Mouse (Mus musculus): ENCODE data around the gene Ropn1. TPM values are rescaled to one million over a fixed set of nuclear protein-coding genes. Genes with fewer than 3 reads are reported as not detected.
A peak's percentile ranks its signal among the peaks of the same experiment; 100 is the strongest.

The Ropn1 gene
- polyA plus RNA-seq (2012; fragmentation: generic; extraction: Trizol), result not detected
- long read RNA-seq, experiment 1, result 0 reads
- long read RNA-seq, experiment 2, result 0 reads

DNA sequence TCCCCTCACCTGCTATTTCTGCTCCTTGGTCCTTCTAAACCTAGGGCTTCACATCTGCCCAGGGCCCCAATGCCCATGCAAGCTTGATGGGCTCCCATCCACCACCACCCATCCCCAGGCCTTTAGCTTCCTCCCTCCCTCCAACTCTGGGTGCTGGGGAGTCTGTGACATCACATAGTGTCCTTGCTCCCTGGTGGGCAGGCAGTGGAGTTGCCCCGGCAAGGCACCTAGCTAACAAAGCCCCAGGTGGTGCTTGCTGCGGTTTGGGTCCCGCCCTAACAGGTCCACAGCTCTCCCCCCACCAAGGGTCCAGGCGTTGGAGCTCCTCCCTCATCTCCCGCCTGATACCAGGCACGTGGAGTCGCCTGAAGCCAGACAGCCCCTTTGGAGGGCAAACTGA is at the start of gene Ropn1:
Gene Ropn1 (plus strand): TSS at position 301 of the 400 bp plus-strand sequence.
- no peaks in the 10 kb centered on the region for H3K79me3 ChIP-seq (ENCODE audit: low read depth)
- no peak within 1 kb of the TSS for H3K4me3 ChIP-seq (ENCODE audit: insufficient read depth, poor library complexity, severe bottlenecking)
- TF ChIP-seq CTCF (IDR thresholded peaks at IDR 0.05; ENCODE audit: control insufficient read depth, insufficient read depth, insufficient read length) (no peak), MYOD1 (IDR thresholded peaks at IDR 0.05; ENCODE audit: control insufficient read depth, insufficient read length, low read depth) (no peak), USF1 (IDR thresholded peaks at IDR 0.05; ENCODE audit: low read depth) (no peak), FOSL1 (IDR thresholded peaks at IDR 0.05; ENCODE audit: insufficient read depth, low read length, poor library complexity, severe bottlenecking) (no peak), CEBPB (IDR thresholded peaks at IDR 0.05; ENCODE audit: low read depth) (no peak), MAX (IDR thresholded peaks at IDR 0.05) (no peak), MYOG (IDR thresholded peaks at IDR 0.05; ENCODE audit: control insufficient read depth, extremely low read depth, insufficient read length) (no peak)
- H3ac ChIP-seq (ENCODE audit: control insufficient read depth, insufficient read length, low read depth), result no peak within 1 kb of the TSS
- H3K27me3 ChIP-seq (ENCODE audit: control insufficient read depth, insufficient read depth, insufficient read length), result peaks cover 3% of the 10 kb centered on the region
- no peaks in the 10 kb centered on the region for H3K79me2 ChIP-seq (ENCODE audit: control insufficient read depth, insufficient read depth)
- H3K36me3 ChIP-seq (ENCODE audit: control insufficient read depth, insufficient read depth), result no peaks in the 10 kb centered on the region

DNA sequence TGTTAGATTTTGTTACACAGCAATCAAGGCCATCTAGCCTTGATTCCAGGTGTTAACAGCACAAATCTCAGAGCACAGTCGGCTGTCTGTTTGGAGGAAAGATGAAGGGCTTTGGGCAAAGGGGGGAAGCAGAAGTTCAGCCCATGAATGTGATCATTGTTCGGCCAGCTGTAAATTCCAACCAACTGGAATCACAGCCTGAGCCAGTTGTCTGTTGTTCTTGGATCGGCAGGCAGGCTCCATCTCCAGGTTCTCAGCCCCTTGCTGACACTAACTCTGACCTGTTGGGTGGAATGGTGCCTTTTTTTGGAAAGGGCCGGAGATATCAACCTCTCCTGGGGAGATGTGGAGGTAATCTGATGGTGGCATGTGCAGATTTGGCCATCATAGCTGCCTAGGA is 47.8 kb upstream of the Ropn1 start:
- no peaks in the 10 kb centered on the region for H3K79me2 ChIP-seq (ENCODE audit: control insufficient read depth, insufficient read depth)
- H3K36me3 ChIP-seq (ENCODE audit: control insufficient read depth, insufficient read depth), result no peaks in the 10 kb centered on the region
- no peak for TF ChIP-seq MAX (IDR thresholded peaks at IDR 0.05)
- no peak for TF ChIP-seq MYOD1 (IDR thresholded peaks at IDR 0.05; ENCODE audit: control insufficient read depth, insufficient read length, low read depth)
- no peak for TF ChIP-seq USF1 (IDR thresholded peaks at IDR 0.05; ENCODE audit: low read depth)
- no peak for TF ChIP-seq CTCF (IDR thresholded peaks at IDR 0.05; ENCODE audit: control insufficient read depth, insufficient read depth, insufficient read length)
- TF ChIP-seq CEBPB (IDR thresholded peaks at IDR 0.05; ENCODE audit: low read depth), result no peak
- TF ChIP-seq MYOG (IDR thresholded peaks at IDR 0.05; ENCODE audit: control insufficient read depth, extremely low read depth, insufficient read length), result no peak
- no peak for TF ChIP-seq FOSL1 (IDR thresholded peaks at IDR 0.05; ENCODE audit: insufficient read depth, low read length, poor library complexity, severe bottlenecking)
- no peak overlapping the region for H3K4me3 ChIP-seq (ENCODE audit: insufficient read depth, poor library complexity, severe bottlenecking)
- H3K27me3 ChIP-seq (ENCODE audit: control insufficient read depth, insufficient read depth, insufficient read length), result no peaks in the 10 kb centered on the region
- H3K79me3 ChIP-seq (ENCODE audit: low read depth), result no peaks in the 10 kb centered on the region
- H3ac ChIP-seq (ENCODE audit: control insufficient read depth, insufficient read length, low read depth), result no peak overlapping the region

DNA sequence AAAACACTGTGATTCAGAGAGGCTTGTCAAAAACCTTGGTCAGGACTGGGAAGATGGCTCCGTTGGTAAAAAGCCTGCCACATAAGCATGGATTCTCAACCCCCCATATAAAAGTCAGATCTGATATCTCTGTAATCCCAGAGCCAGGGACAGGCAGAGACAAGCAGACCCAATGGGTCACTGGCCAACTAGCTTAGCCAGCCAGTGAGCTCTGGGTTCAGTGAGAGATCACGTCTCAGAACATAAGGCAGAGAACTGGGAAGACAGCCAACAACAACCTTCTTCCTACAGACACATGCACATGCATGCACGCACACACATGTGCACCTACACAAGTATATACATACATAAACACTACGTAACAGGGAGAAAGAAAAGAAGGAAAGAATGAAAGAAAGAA is 46.6 kb upstream of the Ropn1 start:
- H3K27me3 ChIP-seq (ENCODE audit: control insufficient read depth, insufficient read depth, insufficient read length), result no peaks in the 10 kb centered on the region
- no peak for TF ChIP-seq CTCF (IDR thresholded peaks at IDR 0.05; ENCODE audit: control insufficient read depth, insufficient read depth, insufficient read length)
- H3K36me3 ChIP-seq (ENCODE audit: control insufficient read depth, insufficient read depth), result no peaks in the 10 kb centered on the region
- no peak overlapping the region for H3ac ChIP-seq (ENCODE audit: control insufficient read depth, insufficient read length, low read depth)
- H3K4me3 ChIP-seq (ENCODE audit: insufficient read depth, poor library complexity, severe bottlenecking), result no peak overlapping the region
- no peaks in the 10 kb centered on the region for H3K79me2 ChIP-seq (ENCODE audit: control insufficient read depth, insufficient read depth)
- H3K79me3 ChIP-seq (ENCODE audit: low read depth), result no peaks in the 10 kb centered on the region

DNA sequence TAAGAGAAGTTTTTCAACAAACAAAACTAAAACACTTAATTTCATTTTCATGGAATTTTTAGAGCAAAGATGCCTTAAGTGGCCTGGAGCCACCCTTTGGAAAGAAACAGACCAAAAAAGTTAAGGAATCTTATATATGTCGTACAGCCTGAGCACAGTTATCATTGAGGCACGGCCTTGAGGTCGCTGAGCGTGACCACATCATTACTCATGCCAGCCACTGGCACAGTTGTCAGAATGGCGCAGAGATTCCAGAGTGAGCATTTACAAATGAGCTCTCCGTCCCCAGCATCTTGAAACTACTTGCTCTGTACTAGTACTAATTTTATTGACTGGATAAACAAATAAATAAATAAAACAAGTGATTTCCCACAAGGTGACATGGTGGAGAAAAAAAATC is 45.9 kb upstream of the Ropn1 start:
- no peaks in the 10 kb centered on the region for H3K27me3 ChIP-seq (ENCODE audit: control insufficient read depth, insufficient read depth, insufficient read length)
- no peak overlapping the region for H3ac ChIP-seq (ENCODE audit: control insufficient read depth, insufficient read length, low read depth)
- no peaks in the 10 kb centered on the region for H3K36me3 ChIP-seq (ENCODE audit: control insufficient read depth, insufficient read depth)
- H3K79me3 ChIP-seq (ENCODE audit: low read depth), result no peaks in the 10 kb centered on the region
- H3K79me2 ChIP-seq (ENCODE audit: control insufficient read depth, insufficient read depth), result no peaks in the 10 kb centered on the region
- TF ChIP-seq CTCF (IDR thresholded peaks at IDR 0.05; ENCODE audit: control insufficient read depth, insufficient read depth, insufficient read length) (no peak), FOSL1 (IDR thresholded peaks at IDR 0.05; ENCODE audit: insufficient read depth, low read length, poor library complexity, severe bottlenecking) (peak; percentile 76), USF1 (IDR thresholded peaks at IDR 0.05; ENCODE audit: low read depth) (no peak), MYOG (IDR thresholded peaks at IDR 0.05; ENCODE audit: control insufficient read depth, extremely low read depth, insufficient read length) (no peak), MAX (IDR thresholded peaks at IDR 0.05) (peak; percentile 56), MYOD1 (IDR thresholded peaks at IDR 0.05; ENCODE audit: control insufficient read depth, insufficient read length, low read depth) (peak; percentile 45), CEBPB (IDR thresholded peaks at IDR 0.05; ENCODE audit: low read depth) (no peak)
- no peak overlapping the region for H3K4me3 ChIP-seq (ENCODE audit: insufficient read depth, poor library complexity, severe bottlenecking)

DNA sequence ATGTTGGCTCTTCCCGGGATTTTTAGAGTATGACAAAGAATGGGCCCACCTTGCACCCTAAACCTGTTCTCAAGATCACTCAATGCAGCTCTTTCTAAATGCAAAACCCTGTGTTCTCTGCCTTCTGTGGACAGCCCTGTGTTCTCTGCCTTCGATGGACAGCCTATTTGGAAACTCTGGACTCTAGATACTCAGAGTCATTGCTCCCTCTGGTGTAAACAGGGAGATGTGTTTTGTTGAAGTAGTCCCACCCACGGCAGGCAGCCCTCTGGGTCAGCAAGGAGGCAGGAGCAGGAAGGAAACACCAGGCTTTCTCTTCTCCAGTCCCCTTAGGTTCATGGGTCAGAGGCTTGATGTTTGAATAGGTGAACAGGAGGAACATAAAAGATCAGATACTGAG is 44.0 kb upstream of the Ropn1 start:
- Histone ChIP-seq H3K79me3 (ENCODE audit: low read depth) (no peaks in the 10 kb centered on the region), H3K36me3 (ENCODE audit: control insufficient read depth, insufficient read depth) (no peaks in the 10 kb centered on the region), H3ac (ENCODE audit: control insufficient read depth, insufficient read length, low read depth) (no peak overlapping the region), H3K4me3 (ENCODE audit: insufficient read depth, poor library complexity, severe bottlenecking) (no peak overlapping the region), H3K79me2 (ENCODE audit: control insufficient read depth, insufficient read depth) (no peaks in the 10 kb centered on the region), H3K27me3 (ENCODE audit: control insufficient read depth, insufficient read depth, insufficient read length) (no peaks in the 10 kb centered on the region)
- TF ChIP-seq CTCF (IDR thresholded peaks at IDR 0.05; ENCODE audit: control insufficient read depth, insufficient read depth, insufficient read length) (peak; percentile 35), FOSL1 (IDR thresholded peaks at IDR 0.05; ENCODE audit: insufficient read depth, low read length, poor library complexity, severe bottlenecking) (no peak), CEBPB (IDR thresholded peaks at IDR 0.05; ENCODE audit: low read depth) (no peak)

DNA sequence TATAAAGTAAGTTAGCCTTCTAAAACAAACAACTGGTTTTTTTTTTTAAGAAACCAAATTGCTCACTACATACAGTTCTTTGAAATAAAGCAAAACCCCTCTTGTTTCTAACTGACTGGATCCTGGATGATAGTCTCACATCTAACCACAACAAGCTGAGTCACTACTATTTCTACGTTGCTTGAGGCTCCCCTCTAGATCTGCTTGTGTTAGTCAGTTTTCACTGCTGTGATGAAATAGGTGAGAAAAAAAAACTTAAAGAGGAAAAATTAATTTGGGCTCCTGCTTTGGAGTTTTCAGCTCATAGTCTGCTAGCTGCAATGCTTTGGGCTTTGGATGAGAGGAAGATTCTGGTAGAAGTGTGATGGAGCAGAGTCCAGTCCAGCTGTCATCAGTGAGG is 39.6 kb upstream of the Ropn1 start:
- H3K36me3 ChIP-seq (ENCODE audit: control insufficient read depth, insufficient read depth), result no peaks in the 10 kb centered on the region
- no peaks in the 10 kb centered on the region for H3K79me2 ChIP-seq (ENCODE audit: control insufficient read depth, insufficient read depth)
- no peak overlapping the region for H3ac ChIP-seq (ENCODE audit: control insufficient read depth, insufficient read length, low read depth)
- H3K79me3 ChIP-seq (ENCODE audit: low read depth), result no peaks in the 10 kb centered on the region
- no peaks in the 10 kb centered on the region for H3K27me3 ChIP-seq (ENCODE audit: control insufficient read depth, insufficient read depth, insufficient read length)
- peak; percentile 10 for TF ChIP-seq FOSL1 (IDR thresholded peaks at IDR 0.05; ENCODE audit: insufficient read depth, low read length, poor library complexity, severe bottlenecking)
- no peak for TF ChIP-seq MYOG (IDR thresholded peaks at IDR 0.05; ENCODE audit: control insufficient read depth, extremely low read depth, insufficient read length)
- TF ChIP-seq MYOD1 (IDR thresholded peaks at IDR 0.05; ENCODE audit: control insufficient read depth, insufficient read length, low read depth), result no peak
- no peak for TF ChIP-seq MAX (IDR thresholded peaks at IDR 0.05)
- TF ChIP-seq USF1 (IDR thresholded peaks at IDR 0.05; ENCODE audit: low read depth), result no peak
- TF ChIP-seq CTCF (IDR thresholded peaks at IDR 0.05; ENCODE audit: control insufficient read depth, insufficient read depth, insufficient read length), result no peak
- peak; percentile 85 for TF ChIP-seq CEBPB (IDR thresholded peaks at IDR 0.05; ENCODE audit: low read depth)
- no peak overlapping the region for H3K4me3 ChIP-seq (ENCODE audit: insufficient read depth, poor library complexity, severe bottlenecking)

All from C2C12 (cell line).